Mouse (Mus musculus): ENCODE measurements around the gene Tbx18. TPM values are rescaled to one million over a fixed set of nuclear protein-coding genes. Genes with fewer than 3 reads are reported as not detected.

The Tbx18 gene
- polyA plus RNA-seq, 1 experiment from 2014 or later: 10.0 TPM

DNA sequence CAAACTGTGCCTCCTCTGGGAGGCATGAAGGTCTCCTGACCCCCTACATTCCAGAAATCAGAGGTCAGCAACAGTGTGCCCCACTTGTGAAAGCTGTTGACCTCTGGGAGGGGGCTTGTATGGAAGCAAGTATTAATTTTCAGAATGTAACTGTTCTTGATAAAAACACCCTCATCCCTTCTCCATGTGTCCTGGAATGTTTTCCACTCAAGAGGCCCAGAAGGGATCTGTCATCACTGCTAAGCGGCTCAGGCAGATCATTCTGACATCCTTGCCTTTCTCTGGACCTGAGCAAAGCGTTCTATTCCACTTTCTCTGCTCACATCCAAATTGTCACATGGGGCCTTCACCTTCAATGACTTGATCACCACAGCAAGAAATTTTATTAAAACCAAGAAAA is 28.8 kb downstream of the Tbx18 start:
- Histone ChIP-seq H3K4me1 (no peaks in the 10 kb centered on the region), H3K27me3 (no peaks in the 10 kb centered on the region), H3K9me3 (no peaks in the 10 kb centered on the region), H3K4me3 (no peak overlapping the region), H3K9ac (no peak overlapping the region), H3K27ac (no peak overlapping the region), H3K36me3 (no peaks in the 10 kb centered on the region), H3K4me2 (replicated peaks) (no peak overlapping the region)
- ATAC-seq (ENCODE audit: insufficient number of reproducible peaks, insufficient read depth, low FRiP score, low TSS enrichment): no peak
- WGBS: 55% methylated on average over 2 of the region's 2 CpGs

- no peak for ATAC-seq (ENCODE audit: insufficient number of reproducible peaks, insufficient read depth, low FRiP score, low TSS enrichment)
- H3K4me2 ChIP-seq (replicated peaks): no peak overlapping the region
- H3K9me3 ChIP-seq: no peaks in the 10 kb centered on the region
- WGBS: 88% methylated on average over 9 of the region's 9 CpGs
- no peak overlapping the region for H3K27ac ChIP-seq
- H3K36me3 ChIP-seq: no peaks in the 10 kb centered on the region
- H3K27me3 ChIP-seq: no peaks in the 10 kb centered on the region
- H3K4me1 ChIP-seq: peaks cover 4% of the 10 kb centered on the region; the same call in 1 of the 2 replicates
- no peak overlapping the region for H3K9ac ChIP-seq
- H3K4me3 ChIP-seq: no peak overlapping the region
Measured at GRCm38 (mm10) chr9:87686981-87687380, 44.1 kb downstream of the Tbx18 start.

DNA sequence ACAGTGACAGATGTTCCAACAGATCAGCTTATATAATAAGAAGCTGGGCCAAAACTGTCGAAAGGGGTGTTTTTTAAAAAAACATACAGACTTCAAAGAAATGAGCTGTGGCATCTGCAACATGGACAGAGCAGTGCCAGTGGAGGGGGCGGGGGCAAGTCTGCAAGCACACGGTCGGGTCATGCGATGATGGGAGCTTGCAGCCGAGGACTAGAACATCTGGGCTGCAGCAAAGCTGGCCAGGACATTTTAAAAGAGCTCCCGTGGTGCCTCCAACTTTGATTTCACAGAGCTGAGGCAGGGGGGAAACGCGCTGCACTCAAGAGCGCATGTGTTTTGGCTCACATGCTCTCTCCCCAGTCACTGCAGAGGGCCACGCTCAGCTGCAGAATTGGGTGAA is 48.8 kb downstream of the Tbx18 start:
- no peak overlapping the region for H3K4me3 ChIP-seq
- WGBS: 46% methylated on average over 11 of the region's 11 CpGs
- no peaks in the 10 kb centered on the region for H3K9me3 ChIP-seq
- no peaks in the 10 kb centered on the region for H3K27me3 ChIP-seq
- peak; percentile 15; the same call in 1 of the 2 replicates for ATAC-seq (ENCODE audit: insufficient number of reproducible peaks, insufficient read depth, low FRiP score, low TSS enrichment)
- H3K4me2 ChIP-seq (replicated peaks): peak overlapping the region; percentile 5; the same call in 1 of the 2 replicates
- no peak overlapping the region for H3K27ac ChIP-seq
- no peak overlapping the region for H3K9ac ChIP-seq
- no peaks in the 10 kb centered on the region for H3K36me3 ChIP-seq
- H3K4me1 ChIP-seq: peaks cover 4% of the 10 kb centered on the region; the same call in 1 of the 2 replicates

Data from embryonic facial prominence, embryonic 12.5 days (tissue).